Mouse (Mus musculus): ENCODE data around the gene Lrriq1.

Gene Lrriq1

GRCm38 (mm10) chr10:103235707-103236459, at the start of gene Lrriq1:
Lrriq1 (minus strand) TSS chr10:103236322.
- peak; percentile 35 for DNase-seq

- no peak for DNase-seq
Measured at GRCm38 (mm10) chr10:103253842-103254803, 18.0 kb upstream of the Lrriq1 start.

GRCm38 (mm10) chr10:103236460-103236772, 294 bp upstream of the Lrriq1 start:
- DNase-seq: no peak

GRCm38 (mm10) chr10:103226646-103227045, 9.5 kb downstream of the Lrriq1 start:
- DNase-seq: no peak

- no peak for DNase-seq
Measured at GRCm38 (mm10) chr10:103194655-103195328, 41.3 kb downstream of the Lrriq1 start.

GRCm38 (mm10) chr10:103145769-103146379, 90.2 kb downstream of the Lrriq1 start:
- DNase-seq: no peak

GRCm38 (mm10) chr10:103144927-103145768, 91.0 kb downstream of the Lrriq1 start:
- DNase-seq: no peak

- DNase-seq: no peak
Measured at GRCm38 (mm10) chr10:103142526-103142925, 93.6 kb downstream of the Lrriq1 start.

GRCm38 (mm10) chr10:103141532-103141931, 94.6 kb downstream of the Lrriq1 start:
- DNase-seq: no peak

- DNase-seq: no peak
Measured at GRCm38 (mm10) chr10:103140609-103141008, 95.5 kb downstream of the Lrriq1 start.

GRCm38 (mm10) chr10:103114629-103115028, 121.5 kb downstream of the Lrriq1 start:
- DNase-seq: no peak

- DNase-seq: no peak
Measured at GRCm38 (mm10) chr10:103108090-103108489, 128.0 kb downstream of the Lrriq1 start.

GRCm38 (mm10) chr10:103086101-103086500, 150.0 kb downstream of the Lrriq1 start:
- no peak for DNase-seq

- no peak for DNase-seq
Measured at GRCm38 (mm10) chr10:103049593-103049992, 186.5 kb downstream of the Lrriq1 start.

- no peak for DNase-seq
Measured at GRCm38 (mm10) chr10:103046623-103047022, 189.5 kb downstream of the Lrriq1 start.

GRCm38 (mm10) chr10:103045019-103045418, 191.1 kb downstream of the Lrriq1 start:
- no peak for DNase-seq

- DNase-seq: no peak
Measured at GRCm38 (mm10) chr10:103035002-103035640, 201.0 kb downstream of the Lrriq1 start.

GRCm38 (mm10) chr10:103030931-103031330, 205.2 kb downstream of the Lrriq1 start:
- DNase-seq: no peak

GRCm38 (mm10) chr10:103029730-103030490, 206.2 kb downstream of the Lrriq1 start, which contains the start of gene Alx1:
Alx1 (minus strand) TSS chr10:103030215.
- DNase-seq: no peak

- no peak for DNase-seq
Measured at GRCm38 (mm10) chr10:103029132-103029729, 206.9 kb downstream of the Lrriq1 start.
